Mouse (Mus musculus): ENCODE results near the gene Kri1. TPM values are rescaled to one million over a fixed set of nuclear protein-coding genes. Genes with fewer than 3 reads are reported as not detected.

The Kri1 gene
- polyA plus RNA-seq, 1 experiment = 40.8 TPM

DNA sequence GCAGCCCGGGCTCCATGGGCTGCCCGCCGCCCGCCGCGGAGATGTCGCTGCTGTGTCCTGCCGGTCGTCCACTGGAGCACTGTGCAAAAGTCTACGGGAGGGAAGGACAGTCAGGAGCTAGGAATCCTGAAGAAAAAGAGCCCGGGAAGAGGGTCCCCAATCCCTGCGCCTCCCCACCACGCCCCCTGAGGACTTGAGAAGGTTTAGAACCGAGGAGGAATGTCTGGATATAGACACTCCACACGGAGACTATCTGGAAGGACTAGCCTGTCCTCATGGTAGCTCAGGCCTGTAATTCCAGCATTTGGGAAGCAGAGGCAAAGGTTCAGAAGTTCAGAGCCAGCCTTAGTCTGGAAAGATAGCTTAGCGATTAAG, 42.7 kb downstream of the Kri1 start:
- WGBS = 11% methylated on average over 16 of the region's 16 CpGs
- Histone ChIP-seq H3K4me1 (ENCODE audit: control insufficient read depth, insufficient read depth, insufficient read length) (peaks cover 9% of the 10 kb centered on the region), H3K4me3 (ENCODE audit: extremely low read depth, insufficient read depth, insufficient read length) (no peak overlapping the region; the same call in 1 of the 2 replicates), H3K27me3 (ENCODE audit: control insufficient read depth, insufficient read depth, low read length) (peaks cover 18% of the 10 kb centered on the region), H3K27ac (ENCODE audit: insufficient read depth, low read length) (no peak overlapping the region), H3K36me3 (ENCODE audit: control insufficient read depth, insufficient read depth, low read length) (no peaks in the 10 kb centered on the region)
- DNase-seq (ENCODE audit: low read depth in 1 of 2, low spot score in 2 of 2) = no peak
- TF ChIP-seq POLR2A (IDR thresholded peaks at IDR 0.05; ENCODE audit: low read depth, low read length) = no peak
- TF ChIP-seq CTCF (IDR thresholded peaks at IDR 0.05; ENCODE audit: extremely low read depth, insufficient read depth, insufficient read length, insufficient replicate concordance) = no peak

- Histone ChIP-seq H3K27me3 (ENCODE audit: control insufficient read depth, insufficient read depth, low read length) (peaks cover 18% of the 10 kb centered on the region), H3K27ac (ENCODE audit: insufficient read depth, low read length) (no peak overlapping the region), H3K36me3 (ENCODE audit: control insufficient read depth, insufficient read depth, low read length) (no peaks in the 10 kb centered on the region), H3K4me3 (ENCODE audit: extremely low read depth, insufficient read depth, insufficient read length) (peak overlapping the region; percentile 27; the same call in 1 of the 2 replicates), H3K4me1 (ENCODE audit: control insufficient read depth, insufficient read depth, insufficient read length) (peaks cover 9% of the 10 kb centered on the region)
- 2% methylated on average over 72 of the region's 72 CpGs for WGBS
- no peak for TF ChIP-seq CTCF (IDR thresholded peaks at IDR 0.05; ENCODE audit: extremely low read depth, insufficient read depth, insufficient read length, insufficient replicate concordance)
- no peak for TF ChIP-seq POLR2A (IDR thresholded peaks at IDR 0.05; ENCODE audit: low read depth, low read length)
- DNase-seq (ENCODE audit: low read depth in 1 of 2, low spot score in 2 of 2) = no peak
Observed at GRCm38 (mm10) chr9:21244428-21245112, 43.2 kb downstream of the Kri1 start.

- Histone ChIP-seq H3K27ac (ENCODE audit: insufficient read depth, low read length) (no peak overlapping the region), H3K27me3 (ENCODE audit: control insufficient read depth, insufficient read depth, low read length) (peaks cover 18% of the 10 kb centered on the region), H3K4me3 (ENCODE audit: extremely low read depth, insufficient read depth, insufficient read length) (peak overlapping the region; percentile 27; the same call in 1 of the 2 replicates), H3K36me3 (ENCODE audit: control insufficient read depth, insufficient read depth, low read length) (no peaks in the 10 kb centered on the region), H3K4me1 (ENCODE audit: control insufficient read depth, insufficient read depth, insufficient read length) (peaks cover 9% of the 10 kb centered on the region)
- 16% methylated on average over 42 of the region's 42 CpGs for WGBS
- no peak for DNase-seq (ENCODE audit: low read depth in 1 of 2, low spot score in 2 of 2)
- TF ChIP-seq CTCF (IDR thresholded peaks at IDR 0.05; ENCODE audit: extremely low read depth, insufficient read depth, insufficient read length, insufficient replicate concordance) (no peak), POLR2A (IDR thresholded peaks at IDR 0.05; ENCODE audit: low read depth, low read length) (no peak)
Observed at GRCm38 (mm10) chr9:21243826-21244427, 43.8 kb downstream of the Kri1 start.

- 3% methylated on average over 11 of the region's 11 CpGs for WGBS
- H3K27me3 ChIP-seq (ENCODE audit: control insufficient read depth, insufficient read depth, low read length) = peaks cover 9% of the 10 kb centered on the region
- peak; percentile 82 for DNase-seq (ENCODE audit: low read depth in 1 of 2, low spot score in 2 of 2)
- H3K4me3 ChIP-seq (ENCODE audit: extremely low read depth, insufficient read depth, insufficient read length) = no peak overlapping the region
- no peak overlapping the region for H3K27ac ChIP-seq (ENCODE audit: insufficient read depth, low read length)
- TF ChIP-seq POLR2A (IDR thresholded peaks at IDR 0.05; ENCODE audit: low read depth, low read length) (no peak), CTCF (IDR thresholded peaks at IDR 0.05; ENCODE audit: extremely low read depth, insufficient read depth, insufficient read length, insufficient replicate concordance) (peak; percentile 93; the same call in 1 of the 2 replicates)
- H3K4me1 ChIP-seq (ENCODE audit: control insufficient read depth, insufficient read depth, insufficient read length) = peaks cover 16% of the 10 kb centered on the region
- H3K36me3 ChIP-seq (ENCODE audit: control insufficient read depth, insufficient read depth, low read length) = no peaks in the 10 kb centered on the region
Observed at GRCm38 (mm10) chr9:21241343-21241742, 46.4 kb downstream of the Kri1 start.

DNA sequence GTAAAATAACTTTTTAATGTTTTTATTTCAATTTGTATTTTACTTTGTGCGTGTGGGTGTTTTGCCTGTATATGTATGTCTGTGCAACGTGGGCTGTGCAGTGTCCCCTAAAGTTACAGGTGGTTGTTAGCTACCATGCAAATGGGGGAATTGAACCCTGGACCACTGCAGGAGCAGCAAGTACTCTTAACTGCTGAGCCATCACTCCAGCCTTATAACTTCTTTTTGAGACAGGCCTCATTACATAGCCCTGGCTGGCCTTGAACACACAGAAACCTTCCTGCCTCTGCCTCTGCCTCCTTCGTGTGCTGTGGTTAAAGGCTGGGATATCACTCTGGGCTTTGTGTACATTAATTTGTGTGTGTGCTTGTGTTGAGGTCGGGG, 48.3 kb downstream of the Kri1 start:
- no peak for DNase-seq (ENCODE audit: low read depth in 1 of 2, low spot score in 2 of 2)
- Histone ChIP-seq H3K4me3 (ENCODE audit: extremely low read depth, insufficient read depth, insufficient read length) (peak overlapping the region; percentile 82), H3K27ac (ENCODE audit: insufficient read depth, low read length) (peak overlapping the region; percentile 95), H3K27me3 (ENCODE audit: control insufficient read depth, insufficient read depth, low read length) (peaks cover 7% of the 10 kb centered on the region), H3K4me1 (ENCODE audit: control insufficient read depth, insufficient read depth, insufficient read length) (peaks cover 18% of the 10 kb centered on the region), H3K36me3 (ENCODE audit: control insufficient read depth, insufficient read depth, low read length) (no peaks in the 10 kb centered on the region)
- WGBS = 24% methylated on average over 4 of the region's 4 CpGs
- TF ChIP-seq CTCF (IDR thresholded peaks at IDR 0.05; ENCODE audit: extremely low read depth, insufficient read depth, insufficient read length, insufficient replicate concordance) = no peak
- no peak for TF ChIP-seq POLR2A (IDR thresholded peaks at IDR 0.05; ENCODE audit: low read depth, low read length)

GRCm38 (mm10) chr9:21238733-21239464, 48.9 kb downstream of the Kri1 start, which contains the start of gene Keap1:
Gene Keap1 (minus strand): TSS chr9:21239361.
- Histone ChIP-seq H3K27me3 (ENCODE audit: control insufficient read depth, insufficient read depth, low read length) (peaks cover 1% of the 10 kb centered on the region; the same call in 1 of the 2 replicates), H3K27ac (ENCODE audit: insufficient read depth, low read length) (peak within 1 kb of the TSS; percentile 95), H3K4me1 (ENCODE audit: control insufficient read depth, insufficient read depth, insufficient read length) (peaks cover 15% of the 10 kb centered on the region), H3K4me3 (ENCODE audit: extremely low read depth, insufficient read depth, insufficient read length) (peak within 1 kb of the TSS; percentile 82), H3K36me3 (ENCODE audit: control insufficient read depth, insufficient read depth, low read length) (peaks cover under 1% of the 10 kb centered on the region; the same call in 1 of the 2 replicates)
- peak in 1 of 2 experiments; percentile 78 for DNase-seq (ENCODE audit: low read depth in 1 of 2, low spot score in 2 of 2)
- WGBS = under 1% methylated on average over 87 of the region's 90 CpGs
- TF ChIP-seq CTCF (IDR thresholded peaks at IDR 0.05; ENCODE audit: extremely low read depth, insufficient read depth, insufficient read length, insufficient replicate concordance) = no peak
- peak; percentile 33 for TF ChIP-seq POLR2A (IDR thresholded peaks at IDR 0.05; ENCODE audit: low read depth, low read length)
